28 mouse cellular contexts compared by ENCODE assay signal in genomic region chr8:128165591-128165990, GRCm38 (mm10).
DNase-seq lines count a peak whose midpoint lies in the region; ATAC-seq and TF ChIP-seq lines count a peak whose summit lies in the region.
"Had no signal": no experiment of that assay in that cellular context is flagged by ENCODE, and none has a peak within 500 bp of the region (broad histone marks: within the 10 kb centered on the region; RNA-seq: fewer than 3 reads in every experiment).

No protein-coding gene starts in this region.

- peak overlapping the region; percentile 21; the same call in 1 of the 2 replicates for H3K27ac ChIP-seq in layer of hippocampus, adult 2 months
- H3K27ac ChIP-seq in forebrain, embryonic 15.5 days (replicated peaks), result no peak overlapping the region
- H3K27ac ChIP-seq: embryonic facial prominence, embryonic 10.5 days; embryonic facial prominence, embryonic 13.5 days; forebrain, embryonic 10.5 days; forebrain, embryonic 13.5 days; heart, adult 2 months; heart, embryonic 10.5 days; heart, embryonic 13.5 days; hindbrain, embryonic 14.5 days; hindbrain, postnatal 0 days had no signal

- no peaks in the 10 kb centered on the region for H3K27me3 ChIP-seq in myocyte (ENCODE audit: control insufficient read depth, insufficient read depth, insufficient read length)
- no peaks in the 10 kb centered on the region for H3K27me3 ChIP-seq in forebrain, embryonic 15.5 days
- H3K27me3 ChIP-seq: forebrain, embryonic 13.5 days; heart, embryonic 13.5 days had no signal

- H3K4me1 ChIP-seq in forebrain, embryonic 15.5 days, result no peaks in the 10 kb centered on the region
- H3K4me1 ChIP-seq: embryonic facial prominence, embryonic 13.5 days; forebrain, embryonic 13.5 days had no signal

- H3K79me2 ChIP-seq in myocyte (ENCODE audit: control insufficient read depth, insufficient read depth), result no peaks in the 10 kb centered on the region

- no peaks in the 10 kb centered on the region for H3K36me3 ChIP-seq in myocyte (ENCODE audit: control insufficient read depth, insufficient read depth)
- H3K36me3 ChIP-seq in forebrain, embryonic 15.5 days, result no peaks in the 10 kb centered on the region
- H3K36me3 ChIP-seq: embryonic facial prominence, embryonic 10.5 days; embryonic facial prominence, embryonic 13.5 days; forebrain, embryonic 10.5 days; heart, embryonic 10.5 days; heart, embryonic 13.5 days had no signal

- 96% methylated on average over 2 of the region's 2 CpGs for WGBS in forebrain, embryonic 15.5 days

- H3K4me3 ChIP-seq in layer of hippocampus, adult 2 months, result no peak overlapping the region
- H3K4me3 ChIP-seq in myocyte, result no peak overlapping the region
- H3K4me3 ChIP-seq in forebrain, embryonic 15.5 days, result no peak overlapping the region
- H3K4me3 ChIP-seq: embryonic facial prominence, embryonic 10.5 days; embryonic facial prominence, embryonic 13.5 days; forebrain, embryonic 10.5 days; forebrain, embryonic 13.5 days; heart, adult 2 months; heart, embryonic 10.5 days; heart, embryonic 13.5 days had no signal

- peak; percentile 56 for ATAC-seq in CD4-positive, CD25-positive, alpha-beta regulatory T cell, adult 4 months
- ATAC-seq in forebrain, embryonic 15.5 days (replicated peaks), result no peak
- ATAC-seq: activated CD4-positive, CD25-positive, alpha-beta regulatory T cell, adult 4 months; forebrain, embryonic 13.5 days; hindbrain, postnatal 0 days; inflammation-experienced regulatory T-cells, adult 6 months had no signal

- H3K9ac ChIP-seq in forebrain, embryonic 15.5 days (replicated peaks), result no peak overlapping the region
- H3K9ac ChIP-seq: embryonic facial prominence, embryonic 13.5 days; forebrain, embryonic 13.5 days; heart, embryonic 13.5 days; hindbrain, embryonic 14.5 days had no signal

- no peak for TF ChIP-seq POLR2A in myocyte (IDR thresholded peaks at IDR 0.05; ENCODE audit: insufficient read length, low read depth)

- peak overlapping the region; percentile 42 for H3K4me2 ChIP-seq in myocyte (ENCODE audit: low read depth)
- no peak overlapping the region for H3K4me2 ChIP-seq in forebrain, embryonic 15.5 days (replicated peaks)
- H3K4me2 ChIP-seq: embryonic facial prominence, embryonic 13.5 days; forebrain, embryonic 13.5 days; hindbrain, embryonic 14.5 days had no signal

- DNase-seq in layer of hippocampus, adult 2 months (ENCODE audit: low spot score in 2 of 2), result no peak
- DNase-seq in layer of hippocampus, adult 9-11 months, result no peak
- no peak for DNase-seq in left cerebral cortex, postnatal 10 days (ENCODE audit: extremely low spot score in 1 of 2, low spot score in 2 of 2)
- DNase-seq: adrenal gland, adult 8-10 months; adrenal gland, postnatal 25 days; cerebellum, adult 11-12 months; cerebellum, adult 8-10 months; cerebellum, postnatal 10 days; cerebellum, postnatal 36 days; embryo, embryonic 11 days; gastrocnemius, postnatal 10 days; gastrocnemius, postnatal 36 days; heart, adult 2 months; heart, postnatal 14 days; heart, postnatal 4 days had no signal

- H3ac ChIP-seq in myocyte (ENCODE audit: control insufficient read depth, insufficient read length), result no peak overlapping the region

- no peaks in the 10 kb centered on the region for H3K9me3 ChIP-seq in forebrain, embryonic 15.5 days
- H3K9me3 ChIP-seq: embryonic facial prominence, embryonic 10.5 days; embryonic facial prominence, embryonic 13.5 days; forebrain, embryonic 10.5 days; forebrain, embryonic 13.5 days; heart, embryonic 10.5 days; heart, embryonic 13.5 days had no signal

- intact Hi-C loops in left cerebral cortex, postnatal 10 days (cut with DNase I), result no loop called here

- TF ChIP-seq CTCF in layer of hippocampus, adult 2 months (conservative IDR thresholded peaks at IDR 0.05), result no peak

TF ChIP-seq in myocyte, 11 proteins besides CTCF, POLR2A, EP300 and RAD21:
- TF ChIP-seq MYOD1 (IDR thresholded peaks at IDR 0.05; ENCODE audit: control insufficient read depth in 1 of 3, insufficient read length in 2 of 3, low read depth in 2 of 3), result no peak
- TF ChIP-seq E2F4 (IDR thresholded peaks at IDR 0.05; ENCODE audit: insufficient read depth), result no peak
- TF ChIP-seq MAX (IDR thresholded peaks at IDR 0.05; ENCODE audit: low read depth), result no peak
- no peak for TF ChIP-seq MYOG (IDR thresholded peaks at IDR 0.05; ENCODE audit: control insufficient read depth in 1 of 3, insufficient read depth in 1 of 3, insufficient read length in 2 of 3, low read depth in 2 of 3)
- TF ChIP-seq POLR2AphosphoS2 (IDR thresholded peaks at IDR 0.05; ENCODE audit: insufficient read length, low read depth), result no peak
- TF ChIP-seq REST (IDR thresholded peaks at IDR 0.05; ENCODE audit: insufficient read depth, insufficient read length), result no peak
- TF ChIP-seq SRF (IDR thresholded peaks at IDR 0.05; ENCODE audit: control insufficient read depth, insufficient read length, low read depth), result no peak
- no peak for TF ChIP-seq USF1 (IDR thresholded peaks at IDR 0.05; ENCODE audit: low read depth)
- no peak for TF ChIP-seq TCF12 (IDR thresholded peaks at IDR 0.05; ENCODE audit: insufficient read depth, poor library complexity, severe bottlenecking)
- TF ChIP-seq TCF3 (IDR thresholded peaks at IDR 0.05; ENCODE audit: insufficient read length, low read depth), result no peak
